Mouse (Mus musculus) gastrocnemius, adult 2 months (tissue): ENCODE results near the gene Vipr1. TPM values are rescaled to one million over a fixed set of nuclear protein-coding genes. Genes with fewer than 3 reads are reported as not detected.

Source experiments
- DNase-seq: peaks from one replicate; pipeline ENCODE4 v3.0.0; 2022
- H3K27ac ChIP-seq: fragments of 200-600 bp; 2 replicates; pipeline ENCODE4 v1.8.1; 2022; ENCODE audit warnings: mild to moderate bottlenecking
- H3K4me3 ChIP-seq: fragments of 200-600 bp; 2 replicates; pipeline ENCODE4 v1.8.1; 2022; ENCODE audit warnings: mild to moderate bottlenecking, moderate library complexity
- CTCF ChIP-seq: fragments of 200-600 bp; IDR thresholded peaks from 2 replicates; pipeline ENCODE4 v1.8.1; 2022; ENCODE audit warnings: antibody characterized with exemption, mild to moderate bottlenecking, moderate library complexity
- intact Hi-C: fragments of 180-260 bp; cut with DNase I; formaldehyde crosslinking; loops from one replicate; pipeline ENCODE4 v1.15.1; 2025
- total RNA-seq, 2 experiments: library from RNA; stranded (reverse); gene quantifications; 2 replicates each; pipeline ENCODE4 v1.2.3; 2021

Gene Vipr1
- total RNA-seq, 2 experiments from 2014 or later = 1.5 to 2.1 TPM

GRCm38 (mm10) chr9:121641235-121641915, 1.1 kb upstream of the Vipr1 start:
- TF ChIP-seq CTCF = no peak
- H3K27ac ChIP-seq = peak overlapping the region; percentile 51
- H3K4me3 ChIP-seq = peak overlapping the region; percentile 73
- intact Hi-C loops = no loop called here
- no peak for DNase-seq

DNA sequence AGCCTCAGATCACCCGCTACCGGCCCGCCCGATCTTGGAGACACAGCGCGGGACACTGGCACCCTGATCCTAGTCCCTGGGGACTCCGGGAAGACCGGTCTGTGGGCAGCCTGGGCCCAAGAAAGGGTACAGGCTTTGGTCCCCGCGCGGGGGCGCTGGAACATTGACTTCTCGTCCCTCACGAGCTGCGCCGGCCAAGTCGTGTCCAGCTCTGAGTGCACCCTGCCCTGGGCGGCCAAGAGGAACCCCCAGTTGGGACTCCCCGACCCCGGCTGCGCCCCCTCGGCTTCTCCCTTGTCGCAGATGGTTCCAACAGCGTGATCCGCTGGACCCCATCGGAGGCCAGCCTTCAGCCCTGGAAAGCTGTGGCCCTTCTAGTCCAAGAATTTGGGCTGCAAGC, 515 bp upstream of the Vipr1 start, which contains the start of gene Lyzl4:
Gene Lyzl4 (minus strand): TSS at position 96 of the 400 bp plus-strand sequence.
- DNase-seq = peak; percentile 89
- Histone ChIP-seq H3K4me3 (peak within 1 kb of the TSS; percentile 73), H3K27ac (peak within 1 kb of the TSS; percentile 61)
- peak; percentile 75 for TF ChIP-seq CTCF
- intact Hi-C loops = loop anchor here (1.0 kb wide), 1 partner anchor 37 kb away; no protein-coding TSS in a partner anchor

- Histone ChIP-seq H3K27ac (no peak overlapping the region), H3K4me3 (no peak overlapping the region)
- TF ChIP-seq CTCF = no peak
- intact Hi-C loops = no loop called here
- DNase-seq = no peak
Measured at GRCm38 (mm10) chr9:121644855-121645254, 2.3 kb downstream of the Vipr1 start.

DNA sequence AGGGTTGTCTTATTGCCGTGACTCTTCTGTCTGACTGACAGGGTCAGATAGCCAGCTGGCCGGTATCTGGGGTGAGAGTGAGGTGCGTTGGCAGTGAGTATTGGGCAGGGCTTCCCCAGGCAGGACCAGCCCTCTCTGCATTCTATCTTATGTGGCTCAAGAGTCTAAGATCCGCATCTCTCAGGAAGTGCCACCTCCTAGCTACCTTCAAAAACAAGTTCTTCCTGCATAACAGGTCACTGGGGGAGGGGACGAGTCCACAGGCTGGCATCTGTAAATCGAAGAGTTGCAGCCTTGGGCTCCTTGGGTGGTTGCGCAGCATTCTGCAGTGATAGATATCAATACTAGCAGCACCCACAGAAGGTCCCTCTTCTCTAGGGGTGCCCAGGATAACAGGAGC, 4.5 kb downstream of the Vipr1 start:
- TF ChIP-seq CTCF = no peak
- DNase-seq = no peak
- Histone ChIP-seq H3K4me3 (no peak overlapping the region), H3K27ac (no peak overlapping the region)
- intact Hi-C loops = no loop called here

DNA sequence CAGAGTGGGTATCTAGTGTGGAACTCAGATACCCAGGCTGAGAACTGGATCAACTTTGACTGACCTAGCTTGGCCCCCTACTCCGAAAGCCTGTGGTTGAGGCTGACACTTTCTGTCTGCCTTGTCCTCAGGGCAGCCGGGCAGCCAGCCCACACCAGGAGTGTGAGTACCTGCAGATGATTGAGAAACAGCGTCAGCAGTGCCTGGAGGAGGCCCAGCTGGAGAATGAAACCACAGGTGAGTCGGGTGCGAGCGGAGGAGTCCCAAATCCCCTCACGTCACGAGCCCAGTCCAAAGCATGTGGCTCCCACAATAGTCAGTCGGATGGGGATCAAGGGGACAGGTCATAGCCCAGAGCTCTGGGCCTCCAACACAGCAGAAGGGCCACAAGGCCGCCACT, 11.2 kb downstream of the Vipr1 start:
- peak; percentile 9 for DNase-seq
- TF ChIP-seq CTCF = no peak
- Histone ChIP-seq H3K27ac (no peak overlapping the region), H3K4me3 (no peak overlapping the region)
- intact Hi-C loops = no loop called here

DNA sequence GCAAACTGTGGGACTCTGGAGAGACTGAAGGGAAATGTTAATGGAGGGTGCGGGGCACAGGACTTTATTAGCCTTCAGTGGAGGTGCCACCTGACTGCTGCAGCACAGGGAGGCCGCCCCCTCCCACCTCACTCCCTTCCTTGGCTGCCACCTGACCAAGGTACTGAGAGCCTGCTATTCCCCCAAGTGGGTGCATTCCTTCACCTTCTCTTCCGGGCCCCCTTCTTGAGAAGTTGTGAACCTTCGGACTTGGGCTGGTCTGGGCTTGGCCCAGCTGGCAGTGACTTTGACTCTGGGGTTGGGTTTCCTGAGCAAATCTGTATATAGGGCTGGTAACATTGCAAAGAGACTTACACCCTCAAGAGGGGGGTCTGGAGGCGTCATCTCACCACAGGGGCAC, 13.8 kb downstream of the Vipr1 start:
- no peak for TF ChIP-seq CTCF
- Histone ChIP-seq H3K27ac (no peak overlapping the region), H3K4me3 (no peak overlapping the region)
- DNase-seq = no peak
- intact Hi-C loops = no loop called here

DNA sequence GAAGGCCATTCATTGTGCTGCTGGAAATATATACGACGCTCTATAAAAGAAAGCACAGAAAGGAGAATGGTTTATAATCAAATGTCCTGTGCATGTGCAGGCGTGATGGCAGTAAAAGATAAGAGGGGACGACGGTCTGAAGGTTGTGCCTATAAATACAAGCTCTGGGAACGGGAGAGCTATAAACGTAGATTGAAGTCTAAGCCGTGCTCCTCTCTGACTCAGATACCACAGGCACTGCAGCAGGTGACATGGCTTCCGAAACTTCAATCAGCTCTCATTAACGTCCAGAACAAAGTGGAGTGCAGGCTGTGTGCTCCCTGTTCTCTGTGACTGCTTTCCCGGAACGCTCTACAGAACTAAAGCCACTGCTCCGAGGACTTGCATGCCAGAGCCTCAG, 14.6 kb downstream of the Vipr1 start:
- no peak for DNase-seq
- H3K4me3 ChIP-seq = no peak overlapping the region
- no peak for TF ChIP-seq CTCF
- no peak overlapping the region for H3K27ac ChIP-seq
- intact Hi-C loops = no loop called here

GRCm38 (mm10) chr9:121658248-121658647, 15.7 kb downstream of the Vipr1 start:
- intact Hi-C loops = no loop called here
- no peak for DNase-seq
- no peak overlapping the region for H3K27ac ChIP-seq
- TF ChIP-seq CTCF = no peak
- H3K4me3 ChIP-seq = no peak overlapping the region

- Histone ChIP-seq H3K27ac (no peak overlapping the region), H3K4me3 (no peak overlapping the region)
- intact Hi-C loops = no loop called here
- no peak for DNase-seq
- TF ChIP-seq CTCF = no peak
Measured at GRCm38 (mm10) chr9:121659791-121660190, 17.3 kb downstream of the Vipr1 start.

- TF ChIP-seq CTCF = no peak
- H3K27ac ChIP-seq = no peak overlapping the region
- intact Hi-C loops = no loop called here
- no peak overlapping the region for H3K4me3 ChIP-seq
- no peak for DNase-seq
Measured at GRCm38 (mm10) chr9:121663467-121663866, 21.0 kb downstream of the Vipr1 start.

DNA sequence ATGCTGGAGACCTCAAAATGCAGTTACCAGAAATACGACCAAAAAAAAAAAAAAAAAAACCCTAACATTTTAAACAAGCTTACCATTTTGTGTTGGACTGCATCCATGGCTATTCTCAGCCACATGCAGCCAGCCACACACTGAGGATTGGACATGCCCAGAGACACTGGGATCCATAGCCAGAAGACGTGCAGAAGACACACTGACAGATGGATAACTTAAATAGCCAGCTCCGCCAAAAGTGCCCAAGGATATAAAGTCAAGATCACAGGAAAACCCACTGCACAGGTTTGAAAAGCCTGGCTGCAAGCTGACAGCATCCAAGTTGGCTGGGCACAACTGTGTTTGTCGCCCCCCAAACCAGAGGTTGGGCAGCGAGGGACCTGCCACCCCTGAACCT, 21.6 kb downstream of the Vipr1 start:
- no peak overlapping the region for H3K27ac ChIP-seq
- no peak overlapping the region for H3K4me3 ChIP-seq
- DNase-seq = no peak
- intact Hi-C loops = no loop called here
- TF ChIP-seq CTCF = no peak

DNA sequence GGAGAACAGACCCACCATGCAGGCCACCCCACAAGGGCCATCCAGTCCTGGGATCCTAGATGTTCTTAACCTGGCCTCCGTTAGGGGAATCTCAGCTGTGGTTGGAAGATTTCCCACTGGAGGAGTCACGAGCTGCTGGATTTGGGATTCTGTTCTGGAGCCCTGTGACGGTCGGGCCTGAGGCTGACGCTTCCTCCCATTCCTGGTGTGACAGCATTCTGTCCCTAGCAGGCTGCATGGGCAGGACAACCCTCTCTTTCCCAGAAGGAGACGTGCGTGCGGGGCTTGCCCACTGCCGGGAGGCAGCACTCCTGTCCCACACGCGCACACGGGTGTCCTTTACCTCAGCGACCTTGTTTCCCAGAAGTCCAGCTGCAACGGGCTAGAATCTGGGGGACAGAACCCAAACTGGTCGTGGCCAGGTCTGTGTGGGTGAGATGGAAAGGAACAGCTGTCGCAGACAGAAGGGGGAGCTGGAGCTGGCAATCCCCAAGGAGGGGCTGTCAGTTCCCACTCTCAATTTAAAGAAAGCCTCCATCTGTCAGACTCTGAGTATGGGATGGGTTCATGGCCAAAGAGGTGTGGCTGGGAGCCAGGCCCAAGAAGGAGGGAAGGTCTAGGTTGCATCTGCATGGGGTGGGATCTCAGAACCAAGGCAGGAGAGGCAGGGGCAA, 24.6 kb downstream of the Vipr1 start:
- Histone ChIP-seq H3K27ac (peak overlapping the region; percentile 12; the same call in 1 of the 2 replicates), H3K4me3 (no peak overlapping the region)
- intact Hi-C loops = no loop called here
- no peak for DNase-seq
- no peak for TF ChIP-seq CTCF

GRCm38 (mm10) chr9:121667822-121668221, 25.3 kb downstream of the Vipr1 start:
- TF ChIP-seq CTCF = no peak
- no peak overlapping the region; the same call in 1 of the 2 replicates for H3K27ac ChIP-seq
- H3K4me3 ChIP-seq = no peak overlapping the region
- DNase-seq = no peak
- intact Hi-C loops = no loop called here
